Mouse (Mus musculus) lung, embryonic 15.5 days (tissue): ENCODE results near the gene 1500011B03Rik. TPM values are rescaled to one million over a fixed set of nuclear protein-coding genes. Genes with fewer than 3 reads are reported as not detected.
"Not testable (repeated sequence)": the region's sequence is repeated elsewhere in the genome, so short reads cannot be mapped to it uniquely, and the experiment has no call there.

Experiments
- ATAC-seq: fragments of 200-750 bp; cut with Nextera tagmentation; 2 replicates; pipeline ENCODE4 v1.8.0; 2017; ENCODE audit warnings: moderate number of reproducible peaks, borderline replicate concordance; ENCODE audit not compliant: low FRiP score, low TSS enrichment; ENCODE audit errors: extremely low read depth
- H3K27ac ChIP-seq: fragments of 300-500 bp; sonication (generic); 2 replicates; pipeline ENCODE4 v1.5.1; 2015; ENCODE audit warnings: moderate library complexity, mild to moderate bottlenecking, inconsistent platforms
- H3K27me3 ChIP-seq: fragments of 300-500 bp; sonication (generic); 2 replicates; pipeline ENCODE4 v1.6.1; 2015; ENCODE audit warnings: inconsistent platforms
- H3K36me3 ChIP-seq: fragments of 300-500 bp; sonication (generic); 2 replicates; pipeline ENCODE4 v1.6.1; 2015; ENCODE audit warnings: inconsistent platforms
- H3K4me1 ChIP-seq: fragments of 300-500 bp; sonication (generic); 2 replicates; pipeline ENCODE4 v1.6.1; 2015; ENCODE audit warnings: inconsistent platforms
- H3K4me2 ChIP-seq: fragments of 300-500 bp; sonication (generic); 2 replicates; pipeline ENCODE4 v1.6.1; 2015; ENCODE audit warnings: inconsistent platforms, mild to moderate bottlenecking, moderate library complexity
- H3K4me3 ChIP-seq: fragments of 300-500 bp; sonication (generic); 2 replicates; pipeline ENCODE4 v1.5.1; 2015; ENCODE audit warnings: mild to moderate bottlenecking, inconsistent platforms
- H3K9ac ChIP-seq: fragments of 300-500 bp; sonication (generic); 2 replicates; pipeline ENCODE4 v1.6.1; 2015; ENCODE audit warnings: inconsistent platforms
- H3K9me3 ChIP-seq: fragments of 300-500 bp; sonication (generic); 2 replicates; pipeline ENCODE4 v1.6.1; 2016; ENCODE audit warnings: inconsistent platforms
- WGBS: fragments of 180-500 bp; shearing (Covaris S2); methylation state at CpG from one replicate; pipeline ENCODE4 v1.1.7; 2015; 5-methylcytosine and 5-hydroxymethylcytosine counted together
- polyA plus RNA-seq: library from polyadenylated mRNA; unstranded; fragments of >200 nt; fragmentation: Nextera tagmentation; extraction: Ambion mirVana; gene quantifications from 2 replicates; pipeline ENCODE4 v1.2.1, GENCODE M21; 2015

Gene 1500011B03Rik
- polyA plus RNA-seq, 1 experiment from 2014 or later = 76.5 TPM

DNA sequence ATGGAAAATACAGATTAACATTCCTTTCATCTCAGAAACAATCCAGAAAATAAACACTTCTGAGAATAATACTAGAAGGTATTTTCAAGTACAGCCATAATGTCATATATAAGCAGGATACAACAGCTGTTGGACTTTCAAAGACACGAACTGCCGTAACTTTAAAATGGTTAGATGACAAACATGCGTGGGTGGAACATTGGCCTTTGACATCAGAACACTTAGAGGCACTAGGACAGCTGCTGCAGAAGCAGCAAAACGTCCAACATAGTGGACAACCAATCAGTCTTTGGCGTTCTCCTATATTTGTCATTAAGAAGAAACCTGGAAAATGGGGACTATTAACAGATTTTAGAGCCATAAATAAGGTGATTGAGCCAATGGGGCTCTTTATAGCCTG lies 17.2 kb upstream of the 1500011B03Rik start:
- H3K36me3 ChIP-seq, H3K27ac ChIP-seq, H3K4me2 ChIP-seq, H3K4me3 ChIP-seq, H3K9me3 ChIP-seq, H3K9ac ChIP-seq, H3K27me3 ChIP-seq, ATAC-seq: not testable (repeated sequence)
- H3K4me1 ChIP-seq = peaks cover 19% of the 10 kb centered on the region
- WGBS = 40% methylated on average over 5 of the region's 5 CpGs

DNA sequence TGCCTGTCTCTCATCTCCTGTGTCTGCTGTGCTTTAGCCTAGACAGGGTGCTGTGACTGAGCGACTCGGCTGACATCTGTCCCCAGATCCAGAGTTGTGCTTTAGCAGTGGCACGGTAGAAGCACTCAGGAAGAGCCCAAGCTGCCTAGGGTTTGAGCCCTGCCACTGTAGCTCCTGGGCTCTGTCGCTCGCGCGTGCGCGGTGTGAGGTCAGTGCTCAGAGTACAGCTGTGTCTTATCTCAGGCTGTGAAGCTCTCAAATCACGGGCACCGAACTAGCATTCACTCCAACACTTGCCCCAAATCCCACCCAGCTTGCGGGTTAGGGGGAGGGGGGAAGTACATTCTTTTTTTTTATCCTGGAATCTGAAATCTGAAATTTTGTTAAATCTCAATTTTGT lies 13.6 kb upstream of the 1500011B03Rik start:
- peaks cover 9% of the 10 kb centered on the region for H3K4me1 ChIP-seq
- no peaks in the 10 kb centered on the region for H3K36me3 ChIP-seq
- H3K4me2 ChIP-seq = no peak overlapping the region
- no peak overlapping the region for H3K4me3 ChIP-seq
- H3K9me3 ChIP-seq = no peaks in the 10 kb centered on the region
- H3K27me3 ChIP-seq = no peaks in the 10 kb centered on the region
- no peak overlapping the region for H3K9ac ChIP-seq
- H3K27ac ChIP-seq = no peak overlapping the region
- ATAC-seq = peak; percentile 46; the same call in 1 of the 2 replicates
- WGBS = 29% methylated on average over 12 of the region's 12 CpGs

DNA sequence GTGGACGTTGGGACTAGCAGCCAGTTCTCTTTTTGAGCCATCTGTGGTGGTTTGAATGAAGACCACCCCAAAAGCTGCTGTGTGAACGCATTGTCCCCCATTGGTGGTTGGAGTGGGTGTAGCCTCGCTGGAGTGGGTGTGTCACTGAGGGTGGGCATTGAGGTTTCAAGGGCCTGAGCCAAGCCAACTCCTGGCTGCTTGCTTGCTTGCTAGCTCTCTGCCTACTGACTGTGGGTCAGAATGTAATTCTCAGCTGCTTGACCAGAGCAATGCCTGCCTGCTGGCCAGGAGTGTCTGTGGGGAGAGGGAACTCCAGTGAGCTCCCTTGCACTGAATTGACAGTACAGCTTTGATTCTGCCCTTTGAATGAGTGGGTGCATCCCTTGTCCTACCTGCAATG lies 6.5 kb upstream of the 1500011B03Rik start:
- H3K36me3 ChIP-seq = no peaks in the 10 kb centered on the region
- H3K4me2 ChIP-seq = no peak overlapping the region
- H3K4me3 ChIP-seq = no peak overlapping the region
- no peak overlapping the region for H3K9ac ChIP-seq
- H3K27ac ChIP-seq = no peak overlapping the region
- no peak for ATAC-seq
- no peaks in the 10 kb centered on the region for H3K9me3 ChIP-seq
- H3K4me1 ChIP-seq = peaks cover 4% of the 10 kb centered on the region; the same call in 1 of the 2 replicates
- no peaks in the 10 kb centered on the region for H3K27me3 ChIP-seq
- WGBS = 57% methylated on average over 3 of the region's 3 CpGs

DNA sequence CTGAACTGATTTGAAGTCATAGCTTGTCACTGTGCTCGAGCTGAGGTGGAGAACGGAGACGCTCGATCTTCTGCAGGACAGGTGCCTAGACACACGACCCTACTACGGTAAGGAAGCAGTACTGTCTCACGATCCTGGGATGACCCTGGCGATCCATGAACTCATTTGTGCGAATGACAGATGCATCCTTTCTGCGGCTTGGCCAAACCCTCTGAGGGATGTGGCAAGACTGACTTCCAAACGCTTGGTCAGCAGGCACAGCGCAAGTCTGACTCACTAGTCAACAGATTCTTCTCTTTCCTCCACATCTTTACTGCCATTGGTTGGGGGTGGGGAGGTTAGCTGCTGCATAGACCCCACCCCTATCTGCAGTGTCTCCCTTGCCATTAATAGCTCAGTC lies 4.2 kb upstream of the 1500011B03Rik start:
- Histone ChIP-seq H3K9me3 (no peaks in the 10 kb centered on the region), H3K36me3 (no peaks in the 10 kb centered on the region), H3K4me3 (no peak overlapping the region), H3K4me2 (no peak overlapping the region), H3K4me1 (peaks cover 12% of the 10 kb centered on the region; the same call in 1 of the 2 replicates), H3K9ac (no peak overlapping the region), H3K27ac (no peak overlapping the region), H3K27me3 (no peaks in the 10 kb centered on the region)
- 72% methylated on average over 12 of the region's 12 CpGs for WGBS
- no peak for ATAC-seq

DNA sequence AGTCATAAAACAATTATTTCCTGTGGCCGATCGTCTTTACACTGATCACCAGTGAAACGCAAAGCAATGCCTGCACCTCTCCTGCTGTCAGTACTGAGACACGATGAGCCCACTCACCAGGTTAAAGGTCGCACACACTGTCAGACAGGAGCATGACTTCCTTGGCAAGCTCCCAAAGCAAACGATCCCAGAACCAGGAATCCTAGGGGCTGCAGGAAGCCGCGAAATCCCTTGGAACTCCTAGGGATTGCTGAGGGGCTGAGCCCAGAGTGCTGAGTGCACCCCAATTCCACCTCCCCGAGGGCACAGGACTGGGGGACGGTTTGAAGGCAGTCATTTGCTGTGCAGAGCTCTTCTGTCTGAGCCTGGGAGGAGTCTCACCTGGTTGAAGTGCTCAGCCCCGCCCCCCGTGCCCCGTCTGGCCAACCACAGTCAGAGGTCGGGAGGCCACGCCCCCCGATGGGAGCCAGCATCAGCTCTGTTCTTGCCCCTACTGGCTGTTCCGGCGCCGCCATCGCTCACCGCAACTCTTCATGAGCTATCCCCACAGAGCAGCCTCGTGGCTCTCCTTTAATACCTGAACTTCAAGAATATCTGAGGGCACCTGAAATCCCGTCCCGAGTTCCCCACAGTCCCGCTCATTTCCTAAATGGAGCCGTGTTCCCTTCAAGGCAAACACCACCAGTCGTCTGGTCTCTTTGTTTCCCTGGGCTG lies 2.9 kb upstream of the 1500011B03Rik start:
- Histone ChIP-seq H3K36me3 (peaks cover 5% of the 10 kb centered on the region; the same call in 1 of the 2 replicates), H3K4me1 (peaks cover 14% of the 10 kb centered on the region; the same call in 1 of the 2 replicates), H3K27ac (no peak overlapping the region; the same call in 1 of the 2 replicates), H3K9ac (peak overlapping the region; percentile 29), H3K4me2 (peak overlapping the region; percentile 78), H3K27me3 (no peaks in the 10 kb centered on the region), H3K9me3 (no peaks in the 10 kb centered on the region), H3K4me3 (peak overlapping the region; percentile 41)
- 7% methylated on average over 27 of the region's 27 CpGs for WGBS
- peak; percentile 75 for ATAC-seq

DNA sequence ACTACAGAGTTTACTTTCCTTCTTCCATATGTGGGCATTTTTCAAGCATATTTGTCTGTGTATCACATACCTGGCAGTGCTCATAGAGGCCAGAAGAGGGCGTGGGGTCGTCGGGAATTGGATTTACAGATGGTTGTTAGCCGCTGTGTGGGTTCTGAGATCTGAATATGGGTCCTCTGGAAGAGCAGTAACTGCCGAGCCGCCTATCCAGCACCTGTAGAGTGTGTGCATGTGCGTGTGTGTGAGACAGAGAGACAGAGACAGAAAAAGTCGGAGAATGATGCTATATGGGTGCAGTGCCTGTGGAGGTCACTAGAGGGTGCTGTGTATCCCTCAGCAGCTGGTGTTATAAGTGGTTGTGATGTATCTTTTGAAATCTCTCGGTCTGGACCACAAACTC lies 929 bp upstream of the 1500011B03Rik start:
- Histone ChIP-seq H3K36me3 (peaks cover 5% of the 10 kb centered on the region; the same call in 1 of the 2 replicates), H3K27me3 (no peaks in the 10 kb centered on the region), H3K4me1 (peaks cover 14% of the 10 kb centered on the region; the same call in 1 of the 2 replicates), H3K4me3 (peak overlapping the region; percentile 12; the same call in 1 of the 2 replicates), H3K27ac (no peak overlapping the region), H3K4me2 (peak overlapping the region; percentile 83), H3K9me3 (no peaks in the 10 kb centered on the region), H3K9ac (no peak overlapping the region)
- ATAC-seq = no peak
- 18% methylated on average over 9 of the region's 9 CpGs for WGBS

DNA sequence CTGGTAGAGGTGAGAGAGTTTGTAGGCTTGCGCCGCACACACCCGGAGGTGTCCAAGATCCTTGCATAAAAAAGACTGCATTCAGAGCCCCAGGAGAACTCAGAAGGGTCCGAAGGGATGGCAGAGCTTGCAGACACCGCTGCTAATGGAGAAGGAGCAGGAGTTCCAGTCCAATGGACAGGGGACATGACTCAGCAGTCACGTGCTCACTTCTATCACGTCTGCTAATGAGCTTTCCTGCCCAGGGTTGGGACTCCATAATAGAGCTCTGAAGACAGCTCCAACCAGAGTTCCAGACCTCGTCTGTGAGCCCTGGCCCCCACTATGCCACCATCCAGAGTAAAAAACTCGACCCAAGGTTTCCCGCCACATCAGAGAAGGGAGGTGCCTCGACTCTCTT lies 5.1 kb downstream of the 1500011B03Rik start:
- no peak overlapping the region for H3K4me3 ChIP-seq
- ATAC-seq = no peak
- 75% methylated on average over 10 of the region's 11 CpGs for WGBS
- H3K4me2 ChIP-seq = no peak overlapping the region
- H3K27me3 ChIP-seq = no peaks in the 10 kb centered on the region
- H3K9me3 ChIP-seq = no peaks in the 10 kb centered on the region
- H3K9ac ChIP-seq = no peak overlapping the region
- no peak overlapping the region for H3K27ac ChIP-seq
- H3K4me1 ChIP-seq = peaks cover 8% of the 10 kb centered on the region; the same call in 1 of the 2 replicates
- H3K36me3 ChIP-seq = peaks cover 5% of the 10 kb centered on the region; the same call in 1 of the 2 replicates

DNA sequence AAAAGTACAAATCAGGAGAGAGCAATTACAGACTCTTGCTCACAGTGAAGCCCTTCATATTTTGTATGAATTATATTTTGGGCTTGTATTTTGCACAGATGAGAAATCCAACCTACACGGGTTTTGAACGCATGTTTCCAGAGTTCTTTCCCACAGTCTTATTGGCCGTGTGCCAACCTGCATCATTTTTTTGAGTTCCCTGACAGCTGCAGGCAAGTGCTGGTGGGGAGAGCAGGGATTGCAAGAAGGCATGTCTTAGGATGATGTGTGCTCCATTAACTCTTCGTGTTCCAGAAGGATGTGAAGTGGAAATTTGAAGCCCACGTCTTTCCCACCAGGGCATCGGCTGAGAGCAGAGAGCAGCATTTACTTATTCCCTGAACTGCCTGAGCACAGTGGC lies 6.7 kb downstream of the 1500011B03Rik start:
- no peaks in the 10 kb centered on the region for H3K27me3 ChIP-seq
- H3K4me3 ChIP-seq = no peak overlapping the region
- no peak for ATAC-seq
- peaks cover 9% of the 10 kb centered on the region for H3K4me1 ChIP-seq
- H3K9ac ChIP-seq = no peak overlapping the region
- no peak overlapping the region for H3K27ac ChIP-seq
- H3K9me3 ChIP-seq = no peaks in the 10 kb centered on the region
- H3K4me2 ChIP-seq = no peak overlapping the region
- H3K36me3 ChIP-seq = peaks cover 4% of the 10 kb centered on the region; the same call in 1 of the 2 replicates
- 51% methylated on average over 6 of the region's 6 CpGs for WGBS

DNA sequence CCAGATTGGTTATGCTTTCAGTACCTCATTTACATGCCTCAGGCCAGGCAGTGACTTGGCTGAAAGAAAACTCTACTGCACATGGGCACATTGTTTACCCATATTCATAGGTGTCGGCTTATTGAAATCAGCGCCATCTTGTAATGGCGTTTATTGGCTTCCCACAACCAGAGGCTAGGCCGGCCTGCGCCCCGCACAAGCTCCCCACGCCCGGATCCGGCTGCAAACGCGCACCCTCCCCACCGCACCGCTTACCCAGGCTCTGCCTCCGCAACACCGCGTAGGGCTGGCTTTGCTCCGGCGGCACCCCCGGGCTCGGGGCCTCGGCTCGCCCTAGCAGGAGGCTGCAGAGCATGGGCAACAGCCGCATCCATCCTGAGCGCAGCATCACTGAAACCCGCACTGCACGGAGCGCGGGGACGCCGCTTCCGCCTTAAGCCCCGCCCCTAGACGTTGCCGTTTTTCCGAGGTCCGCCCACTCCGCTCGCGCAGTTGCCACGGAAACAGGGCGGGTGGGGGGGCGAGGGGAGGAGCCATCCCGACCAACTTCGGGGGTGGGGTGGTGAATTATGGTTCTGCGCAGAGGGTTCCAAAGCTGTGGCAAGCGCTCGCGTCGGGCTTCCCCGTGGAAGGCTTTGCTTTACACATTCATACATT lies 9.6 kb downstream of the 1500011B03Rik start:
- peaks cover 9% of the 10 kb centered on the region for H3K4me1 ChIP-seq
- under 1% methylated on average over 50 of the region's 50 CpGs for WGBS
- peak; percentile 92 for ATAC-seq
- 0 out of 2 replicates have a peak, but pooled peaks cover 3% of the 10 kb centered on the region for H3K36me3 ChIP-seq
- peak overlapping the region; percentile 81 for H3K9ac ChIP-seq
- peak overlapping the region; percentile 61 for H3K4me2 ChIP-seq
- H3K4me3 ChIP-seq = peak overlapping the region; percentile 95
- peak overlapping the region; percentile 82 for H3K27ac ChIP-seq
- H3K9me3 ChIP-seq = no peaks in the 10 kb centered on the region
- no peaks in the 10 kb centered on the region for H3K27me3 ChIP-seq

DNA sequence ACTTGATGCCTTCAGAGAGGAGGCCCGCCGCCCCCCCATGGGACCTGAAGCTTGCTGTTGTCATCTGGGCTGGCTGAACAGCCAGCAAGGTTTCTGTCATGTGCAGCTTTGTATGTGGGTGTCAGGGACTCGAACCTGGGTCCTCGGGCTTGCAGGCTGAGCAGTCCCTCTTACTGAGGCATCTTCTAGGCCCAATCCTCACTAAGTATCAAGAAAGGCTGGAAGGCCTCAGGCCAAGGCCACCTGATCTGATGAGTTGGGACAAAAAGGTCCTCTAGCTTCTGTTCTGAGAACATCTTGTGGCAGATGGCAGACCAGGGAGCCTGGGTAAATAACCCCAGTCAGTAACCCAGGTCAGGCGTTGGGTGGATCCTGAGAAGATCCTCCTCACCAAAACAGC lies 13.4 kb downstream of the 1500011B03Rik start:
- H3K9ac ChIP-seq = no peak overlapping the region
- no peak overlapping the region for H3K4me2 ChIP-seq
- H3K36me3 ChIP-seq = peaks cover 18% of the 10 kb centered on the region
- no peak for ATAC-seq
- no peaks in the 10 kb centered on the region for H3K9me3 ChIP-seq
- no peak overlapping the region for H3K27ac ChIP-seq
- no peak overlapping the region for H3K4me3 ChIP-seq
- peaks cover 12% of the 10 kb centered on the region for H3K4me1 ChIP-seq
- no peaks in the 10 kb centered on the region for H3K27me3 ChIP-seq
- 85% methylated on average over 5 of the region's 5 CpGs for WGBS

DNA sequence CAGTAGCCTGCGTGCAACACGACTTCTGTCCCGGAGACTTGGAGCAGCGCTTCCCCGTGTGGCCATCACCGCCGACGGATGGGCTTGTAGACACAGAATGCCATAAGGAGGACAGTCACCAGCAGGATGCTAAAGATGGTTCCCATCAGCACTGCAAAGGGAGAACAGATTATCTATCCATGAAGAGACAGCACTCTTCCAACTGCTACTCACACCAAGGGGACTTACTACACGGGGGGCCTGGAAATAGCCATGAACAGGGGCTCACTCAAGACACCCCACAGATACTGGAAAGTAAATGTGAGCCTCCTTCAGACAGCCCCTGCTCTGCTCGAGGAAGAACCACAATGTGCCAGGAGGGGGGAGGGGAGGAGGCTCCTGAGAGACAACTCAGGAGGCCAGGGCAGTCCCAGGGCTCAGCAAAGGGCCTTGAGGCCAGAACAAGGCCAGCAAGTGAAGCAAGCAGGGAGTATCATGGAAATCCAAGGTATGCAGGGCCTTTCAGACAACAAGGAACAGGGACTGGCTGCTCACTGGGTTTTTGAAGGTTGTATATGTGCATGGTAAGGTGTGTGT lies 14.0 kb downstream of the 1500011B03Rik start:
- Histone ChIP-seq H3K4me1 (peaks cover 12% of the 10 kb centered on the region), H3K9me3 (no peaks in the 10 kb centered on the region), H3K27me3 (no peaks in the 10 kb centered on the region), H3K9ac (no peak overlapping the region), H3K4me2 (no peak overlapping the region), H3K4me3 (no peak overlapping the region), H3K27ac (no peak overlapping the region), H3K36me3 (peaks cover 24% of the 10 kb centered on the region)
- WGBS = 78% methylated on average over 10 of the region's 10 CpGs
- no peak for ATAC-seq

DNA sequence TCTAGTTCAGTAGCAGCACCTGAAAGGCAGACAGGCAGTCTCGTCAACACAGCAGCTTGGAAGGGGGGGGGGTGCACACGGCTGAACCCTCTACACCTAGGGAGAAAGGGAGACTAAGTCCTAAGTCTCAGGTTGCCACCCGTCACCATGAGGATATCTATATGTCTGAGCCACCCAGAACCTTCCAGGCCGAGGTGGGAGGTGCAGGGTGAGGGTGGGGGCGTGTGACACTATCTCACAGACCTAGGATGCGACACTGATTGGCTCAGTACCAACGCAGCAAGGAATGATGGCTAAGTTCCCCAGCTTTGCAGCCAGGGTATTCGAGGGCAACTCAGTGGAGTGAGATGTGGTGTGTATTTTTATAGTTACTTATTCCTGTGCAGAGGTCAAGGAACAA lies 14.9 kb downstream of the 1500011B03Rik start:
- ATAC-seq = no peak
- no peak overlapping the region for H3K4me2 ChIP-seq
- no peaks in the 10 kb centered on the region for H3K9me3 ChIP-seq
- peaks cover 12% of the 10 kb centered on the region for H3K4me1 ChIP-seq
- H3K27me3 ChIP-seq = no peaks in the 10 kb centered on the region
- peaks cover 33% of the 10 kb centered on the region for H3K36me3 ChIP-seq
- H3K4me3 ChIP-seq = no peak overlapping the region
- no peak overlapping the region for H3K27ac ChIP-seq
- H3K9ac ChIP-seq = no peak overlapping the region
- WGBS = 78% methylated on average over 8 of the region's 8 CpGs
